In genomic region chr14:103795591-103795990, GRCm38 (mm10) we compare ENCODE assay signal across 19 mouse cellular contexts. TPM values are rescaled to one million over a fixed set of nuclear protein-coding genes. Genes with fewer than 3 reads are reported as not detected.
"Had no signal": no experiment of that assay in that cellular context is flagged by ENCODE, and none has a peak within 500 bp of the region (broad histone marks: within the 10 kb centered on the region; RNA-seq: fewer than 3 reads in every experiment).

No protein-coding gene starts in this region.

- H3K27me3 ChIP-seq: limb, embryonic 12.5 days; limb, embryonic 15.5 days; stomach, embryonic 15.5 days had no signal

- H3K4me1 ChIP-seq: limb, embryonic 12.5 days; limb, embryonic 15.5 days; stomach, embryonic 15.5 days had no signal

- H3K9ac ChIP-seq: limb, embryonic 12.5 days; limb, embryonic 15.5 days; liver, embryonic 14.5 days; liver, postnatal 0 days; lung, embryonic 14.5 days; stomach, embryonic 15.5 days had no signal

- H3K4me2 ChIP-seq: limb, embryonic 12.5 days; limb, embryonic 15.5 days; liver, embryonic 11.5 days; lung, embryonic 14.5 days; midbrain, embryonic 11.5 days; stomach, embryonic 15.5 days had no signal

- H3K27ac ChIP-seq: kidney, postnatal 0 days; limb, embryonic 12.5 days; limb, embryonic 15.5 days; liver, embryonic 14.5 days; macrophage; stomach, embryonic 15.5 days had no signal

- H3K4me3 ChIP-seq: limb, embryonic 12.5 days; limb, embryonic 15.5 days; stomach, embryonic 15.5 days had no signal

- DNase-seq: kidney, postnatal 25 days; left cerebral cortex, postnatal 4 days; liver, postnatal 0 days; lung, embryonic 14.5 days; midbrain, embryonic 14.5 days; right cerebral cortex, adult 18-20 months; right cerebral cortex, postnatal 25 days; spleen, adult 18-20 months; thymus, postnatal 36 days had no signal

- ATAC-seq: liver, postnatal 0 days; lung, postnatal 0 days had no signal

- H3K36me3 ChIP-seq: limb, embryonic 12.5 days; limb, embryonic 15.5 days; stomach, embryonic 15.5 days had no signal

- H3K9me3 ChIP-seq: limb, embryonic 12.5 days; limb, embryonic 15.5 days; stomach, embryonic 15.5 days had no signal

RNA-seq across cellular contexts. Expression of gene Ednrb, which starts 48.6 kb away (rescaled TPM):
- total RNA-seq: megakaryocyte-erythroid progenitor cell, adult 5-6 weeks had no signal
